Mouse (Mus musculus) stomach, embryonic 16.5 days (tissue): ENCODE results near the gene Hacd3. TPM values are rescaled to one million over a fixed set of nuclear protein-coding genes. Genes with fewer than 3 reads are reported as not detected.

ENCODE experiments used
- ATAC-seq: fragments of 200-750 bp; cut with Nextera tagmentation; 2 replicates; pipeline ENCODE4 v1.8.0; 2017; ENCODE audit warnings: moderate number of reproducible peaks, moderate TSS enrichment; ENCODE audit not compliant: insufficient read depth, low FRiP score
- H3K27ac ChIP-seq: fragments of 300-500 bp; sonication (generic); 2 replicates; pipeline ENCODE4 v1.5.1; 2014; ENCODE audit warnings: low read length
- H3K27me3 ChIP-seq: fragments of 300-500 bp; sonication (generic); 2 replicates; pipeline ENCODE4 v1.6.1; 2014; ENCODE audit warnings: low read length, control low read depth, mixed read lengths; ENCODE audit not compliant: control insufficient read depth, insufficient read depth
- H3K36me3 ChIP-seq: fragments of 300-500 bp; sonication (generic); 2 replicates; pipeline ENCODE4 v1.6.1; 2014; ENCODE audit warnings: low read length; ENCODE audit not compliant: control insufficient read depth, insufficient read depth
- H3K4me1 ChIP-seq: fragments of 300-500 bp; sonication (generic); 2 replicates; pipeline ENCODE4 v1.6.1; 2014; ENCODE audit warnings: low read length, control low read depth, mixed read lengths; ENCODE audit not compliant: control insufficient read depth, insufficient read depth
- H3K4me2 ChIP-seq: fragments of 300-500 bp; sonication (generic); 2 replicates; pipeline ENCODE4 v1.6.1; 2014; ENCODE audit warnings: low read depth, low read length, mixed read lengths
- H3K4me3 ChIP-seq: fragments of 300-500 bp; sonication (generic); replicated peaks from 2 replicates; pipeline ENCODE4 v1.5.1; 2014; ENCODE audit warnings: mild to moderate bottlenecking, low read length
- H3K9ac ChIP-seq: fragments of 300-500 bp; sonication (generic); 2 replicates; pipeline ENCODE4 v1.6.1; 2014; ENCODE audit warnings: low read length
- H3K9me3 ChIP-seq: fragments of 300-500 bp; sonication (generic); replicated peaks from 2 replicates; pipeline ENCODE4 v1.6.1; 2016; ENCODE audit warnings: low read length, control low read depth; ENCODE audit not compliant: control insufficient read depth
- WGBS: fragments of 180-500 bp; shearing (Covaris S2); extraction: QIAGEN DNeasy Blood & Tissue Kit; methylation state at CpG from one replicate; pipeline ENCODE4 v1.1.7; 2014; 5-methylcytosine and 5-hydroxymethylcytosine counted together
- polyA plus RNA-seq: library from polyadenylated mRNA; unstranded; fragments of >200 nt; fragmentation: Nextera tagmentation; extraction: Ambion mirVana; gene quantifications from 2 replicates; pipeline ENCODE4 v1.2.1, GENCODE M21; 2015

Hacd3 gene
- polyA plus RNA-seq, 1 experiment from 2014 or later = 93.0 TPM

DNA sequence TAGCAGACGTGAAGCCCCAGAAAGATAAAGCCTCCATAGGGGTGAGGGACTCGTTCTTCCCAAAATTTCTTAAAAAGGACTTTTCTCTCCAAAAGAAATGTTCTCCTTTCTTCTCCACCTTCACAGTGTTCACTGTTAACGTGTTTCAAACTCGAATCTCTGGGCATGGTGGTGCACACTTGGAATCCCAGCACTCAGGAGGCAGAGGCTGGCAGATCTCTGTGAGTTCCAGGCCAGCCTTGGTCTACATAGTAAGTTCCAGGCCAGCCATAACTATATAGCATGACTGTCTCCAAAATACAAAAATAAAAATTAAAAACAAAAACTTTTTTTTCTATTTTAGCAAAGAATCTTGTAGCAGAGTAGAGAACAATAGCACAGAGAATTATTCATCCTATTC, 1.4 kb downstream of the Hacd3 start:
- Histone ChIP-seq H3K36me3 (no peaks in the 10 kb centered on the region), H3K27ac (no peak overlapping the region), H3K4me1 (peaks cover 19% of the 10 kb centered on the region; the same call in 1 of the 2 replicates), H3K4me3 (no peak overlapping the region; the same call in 1 of the 2 replicates), H3K9me3 (no peaks in the 10 kb centered on the region), H3K9ac (peak overlapping the region; percentile 38; the same call in 1 of the 2 replicates), H3K4me2 (peak overlapping the region; percentile 20), H3K27me3 (no peaks in the 10 kb centered on the region)
- no peak for ATAC-seq
- WGBS = 62% methylated on average over 4 of the region's 4 CpGs

DNA sequence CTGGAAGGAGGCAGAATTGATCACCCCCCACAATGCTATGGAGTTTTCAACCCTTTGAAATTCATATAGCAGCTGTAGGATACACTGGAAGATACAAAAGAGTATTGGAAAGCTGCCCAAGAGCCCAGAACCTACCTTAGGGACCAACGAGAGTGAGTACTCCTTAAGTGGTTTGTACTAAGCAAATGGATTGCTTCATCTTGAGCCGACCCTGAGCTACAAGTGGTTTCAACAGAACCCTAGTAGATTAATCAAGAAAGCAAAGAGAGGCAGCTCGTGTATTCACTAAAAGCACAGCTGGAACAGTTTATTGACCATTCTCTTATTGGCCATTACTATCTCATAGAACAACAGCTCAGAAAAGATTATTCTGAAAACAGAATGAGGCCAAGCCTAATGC, 2.3 kb downstream of the Hacd3 start:
- no peak for ATAC-seq
- Histone ChIP-seq H3K27ac (no peak overlapping the region), H3K9ac (no peak overlapping the region), H3K4me2 (no peak overlapping the region), H3K9me3 (no peaks in the 10 kb centered on the region), H3K36me3 (no peaks in the 10 kb centered on the region), H3K27me3 (no peaks in the 10 kb centered on the region), H3K4me1 (peaks cover 19% of the 10 kb centered on the region; the same call in 1 of the 2 replicates), H3K4me3 (no peak overlapping the region)
- WGBS = 17% methylated on average over 3 of the region's 3 CpGs

GRCm38 (mm10) chr9:65018588-65019121, 2.8 kb downstream of the Hacd3 start:
- H3K4me2 ChIP-seq = no peak overlapping the region
- H3K36me3 ChIP-seq = no peaks in the 10 kb centered on the region
- peaks cover 19% of the 10 kb centered on the region; the same call in 1 of the 2 replicates for H3K4me1 ChIP-seq
- no peak overlapping the region for H3K27ac ChIP-seq
- H3K9ac ChIP-seq = no peak overlapping the region
- ATAC-seq = no peak
- no peak overlapping the region for H3K4me3 ChIP-seq
- H3K27me3 ChIP-seq = no peaks in the 10 kb centered on the region
- H3K9me3 ChIP-seq = no peaks in the 10 kb centered on the region
- 65% methylated on average over 3 of the region's 3 CpGs for WGBS

DNA sequence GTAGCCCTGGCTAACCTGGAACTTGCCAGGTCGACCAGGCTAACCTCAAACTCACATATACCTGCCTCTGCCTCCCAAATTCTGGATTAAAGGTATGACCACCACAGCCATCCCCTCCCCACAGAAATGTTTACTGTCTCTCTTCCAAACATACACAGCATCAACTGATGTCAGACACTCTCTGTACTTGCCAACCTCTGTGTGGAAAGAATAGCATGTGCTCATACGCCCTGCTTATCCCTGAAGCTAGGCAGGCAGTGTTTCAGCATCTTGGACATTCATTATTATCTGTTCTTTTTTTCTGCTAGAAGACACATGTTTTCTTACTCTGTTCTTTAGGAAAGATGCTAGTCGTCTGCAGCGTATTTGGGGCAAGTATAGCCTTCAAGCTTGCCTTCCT, 3.6 kb downstream of the Hacd3 start:
- no peak overlapping the region for H3K27ac ChIP-seq
- 83% methylated on average over 4 of the region's 4 CpGs for WGBS

DNA sequence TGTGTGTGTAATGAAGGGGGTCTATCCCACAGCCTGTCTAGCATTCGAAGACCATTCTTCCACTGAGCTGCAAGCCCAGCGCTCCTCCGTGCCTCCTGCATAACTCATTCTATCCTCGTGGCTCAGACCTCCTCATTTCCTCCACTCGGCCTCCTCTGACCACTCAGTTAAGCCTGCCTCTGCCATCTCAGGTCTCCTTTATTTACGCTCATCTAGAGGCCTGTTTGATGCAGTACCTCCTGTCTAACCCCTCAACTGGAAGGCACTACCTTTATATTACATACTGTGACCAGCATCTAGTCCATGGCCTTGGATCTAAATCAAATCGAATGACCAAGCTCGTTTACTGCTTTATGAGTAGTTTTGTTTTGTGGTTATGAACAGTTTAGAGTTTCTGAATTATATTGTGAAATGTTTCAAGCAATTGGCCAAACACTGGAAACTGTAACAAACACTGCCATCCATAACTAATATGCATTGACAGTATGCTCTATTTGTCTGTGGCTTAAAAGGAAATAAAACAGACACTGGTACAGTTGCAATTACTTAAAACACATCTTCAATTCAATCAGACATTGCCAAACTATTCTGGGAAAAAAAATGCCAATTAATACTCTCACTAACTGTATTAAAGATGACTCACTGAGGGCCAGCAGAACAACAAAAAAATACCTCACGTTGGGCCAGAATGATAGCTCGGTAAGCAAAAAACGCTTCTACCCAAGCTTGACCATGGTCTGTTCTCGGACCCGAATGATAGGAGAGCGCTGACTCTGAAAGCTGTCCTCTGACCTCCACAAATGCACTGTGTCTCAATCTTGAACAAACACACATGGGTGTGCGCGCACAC, 4.3 kb downstream of the Hacd3 start:
- Histone ChIP-seq H3K9me3 (no peaks in the 10 kb centered on the region), H3K4me1 (peaks cover 16% of the 10 kb centered on the region; the same call in 1 of the 2 replicates), H3K27me3 (no peaks in the 10 kb centered on the region), H3K4me3 (no peak overlapping the region), H3K27ac (no peak overlapping the region), H3K9ac (no peak overlapping the region), H3K4me2 (no peak overlapping the region), H3K36me3 (no peaks in the 10 kb centered on the region)
- 79% methylated on average over 16 of the region's 16 CpGs for WGBS
- ATAC-seq = no peak

More for the DNA sequence above, 3.6 kb downstream of the Hacd3 start:
- Histone ChIP-seq H3K27me3 (no peaks in the 10 kb centered on the region), H3K36me3 (no peaks in the 10 kb centered on the region), H3K4me2 (no peak overlapping the region), H3K4me3 (no peak overlapping the region), H3K9ac (no peak overlapping the region), H3K9me3 (no peaks in the 10 kb centered on the region), H3K4me1 (peaks cover 19% of the 10 kb centered on the region; the same call in 1 of the 2 replicates)
- no peak for ATAC-seq

DNA sequence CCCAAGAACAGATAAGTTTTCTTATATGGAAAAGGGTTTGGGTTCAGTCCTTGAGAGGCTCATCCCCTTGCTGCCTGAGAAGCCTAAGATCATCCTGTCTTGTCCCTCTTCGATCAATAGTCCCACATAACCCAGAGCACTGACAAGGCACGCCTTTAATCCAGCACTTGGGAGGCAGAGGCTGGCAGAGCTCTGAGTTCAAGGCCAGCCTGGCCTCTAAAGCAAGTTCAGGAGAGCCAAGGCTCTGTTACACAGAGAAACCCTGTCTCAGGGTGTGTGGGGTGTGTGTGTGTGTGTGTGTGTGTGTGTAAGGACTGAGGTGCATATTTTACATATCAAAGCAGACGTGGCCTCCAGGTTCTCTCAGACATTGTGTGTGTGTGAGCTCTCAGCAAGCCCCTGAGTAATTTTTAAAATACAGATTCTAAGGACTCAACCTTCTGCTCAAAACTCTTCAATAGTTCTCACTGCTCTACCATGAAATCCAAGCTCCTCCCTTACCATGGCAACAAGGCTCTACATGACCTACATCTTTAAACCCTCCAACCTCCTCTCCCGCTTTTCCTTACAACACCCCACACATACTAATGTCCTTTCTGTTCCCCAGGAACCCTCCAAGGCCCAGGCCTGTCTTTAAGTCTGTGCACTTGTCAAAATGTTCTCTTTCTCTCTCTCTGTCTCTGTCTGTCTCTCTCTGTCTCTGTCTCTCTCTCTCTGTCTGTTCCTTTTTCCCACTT, 5.1 kb downstream of the Hacd3 start:
- Histone ChIP-seq H3K4me1 (peaks cover 15% of the 10 kb centered on the region; the same call in 1 of the 2 replicates), H3K9ac (no peak overlapping the region), H3K27ac (no peak overlapping the region), H3K4me2 (no peak overlapping the region), H3K4me3 (no peak overlapping the region), H3K27me3 (no peaks in the 10 kb centered on the region), H3K36me3 (no peaks in the 10 kb centered on the region), H3K9me3 (no peaks in the 10 kb centered on the region)
- no peak for ATAC-seq
- 77% methylated on average over 4 of the region's 4 CpGs for WGBS

DNA sequence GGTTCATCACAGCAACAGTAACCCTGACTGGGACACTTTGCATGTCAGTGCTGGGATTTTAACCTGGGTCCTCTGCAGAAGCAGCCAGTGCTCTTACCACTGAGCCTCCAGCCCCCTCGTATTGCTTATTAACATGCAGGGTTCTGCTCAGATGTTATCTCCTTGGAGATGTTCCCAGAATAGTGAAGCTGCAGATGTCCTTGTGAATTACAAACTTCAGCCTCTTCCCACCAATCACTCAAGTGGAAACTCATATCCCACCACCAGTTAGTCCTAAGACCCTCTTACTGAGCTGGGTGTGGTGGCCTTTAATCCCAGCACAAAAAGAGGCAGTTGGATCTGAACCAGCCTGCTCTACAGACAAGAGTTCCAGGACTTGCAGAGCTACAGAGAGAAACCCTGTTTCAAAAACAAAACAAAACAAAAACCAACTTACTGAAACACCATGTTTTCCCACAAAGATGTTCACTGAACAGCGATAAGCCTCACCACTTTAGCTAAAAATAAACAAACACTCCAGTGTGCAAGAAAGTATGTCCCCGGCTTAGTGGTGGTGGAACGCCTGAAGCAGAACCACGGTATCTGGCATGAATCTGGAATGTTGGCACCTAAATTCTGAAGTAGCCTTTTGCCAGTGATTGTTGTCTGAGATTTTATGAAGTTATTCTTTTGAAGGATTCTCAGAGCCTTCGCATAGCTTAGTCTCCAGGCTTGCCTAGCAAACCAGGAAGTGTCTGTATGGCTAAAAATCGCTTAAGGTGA, 5.9 kb downstream of the Hacd3 start:
- Histone ChIP-seq H3K27ac (no peak overlapping the region), H3K4me3 (no peak overlapping the region), H3K4me2 (no peak overlapping the region), H3K9ac (no peak overlapping the region), H3K9me3 (no peaks in the 10 kb centered on the region), H3K4me1 (peaks cover 15% of the 10 kb centered on the region; the same call in 1 of the 2 replicates), H3K36me3 (no peaks in the 10 kb centered on the region), H3K27me3 (no peaks in the 10 kb centered on the region)
- WGBS = 54% methylated on average over 7 of the region's 7 CpGs
- no peak for ATAC-seq

- WGBS = 60% methylated on average over 6 of the region's 6 CpGs
- Histone ChIP-seq H3K9ac (no peak overlapping the region), H3K36me3 (peaks cover 2% of the 10 kb centered on the region; the same call in 1 of the 2 replicates), H3K4me3 (no peak overlapping the region), H3K4me1 (peaks cover 6% of the 10 kb centered on the region; the same call in 1 of the 2 replicates), H3K27ac (no peak overlapping the region), H3K9me3 (no peaks in the 10 kb centered on the region; the same call in 1 of the 2 replicates), H3K4me2 (no peak overlapping the region), H3K27me3 (no peaks in the 10 kb centered on the region)
- no peak for ATAC-seq
These were observed 10.2 kb downstream of the Hacd3 start for GRCm38 (mm10) chr9:65011304-65011703.
